ENCODE assay signal across 8 mouse cellular contexts in the genomic region with DNA sequence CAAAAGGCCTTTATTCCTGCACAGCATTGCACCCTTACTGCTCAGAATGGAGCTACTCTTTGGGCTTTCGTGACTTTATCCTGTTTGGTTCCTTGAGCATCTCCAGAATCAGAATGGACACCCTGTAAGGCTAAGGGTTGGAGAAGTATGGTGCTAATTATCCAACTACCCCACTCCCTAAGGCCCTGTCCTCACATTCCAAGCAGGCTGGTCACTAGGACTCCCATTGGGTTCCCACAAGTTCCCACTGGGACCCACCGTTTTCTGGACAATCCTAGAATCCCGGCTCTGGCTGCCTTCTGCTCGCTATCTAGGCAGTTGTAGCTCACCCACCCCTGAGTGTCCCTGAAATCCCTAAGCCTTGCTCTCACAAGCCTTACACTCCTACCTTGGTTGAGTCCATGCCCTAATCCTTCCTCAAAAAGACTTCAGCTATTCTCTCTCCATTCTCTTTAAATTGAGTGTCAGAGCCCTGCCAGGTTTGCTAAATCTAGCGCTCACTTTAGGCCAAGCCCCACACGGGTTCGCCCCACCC.
DNase-seq lines count a peak whose midpoint lies in the region; ATAC-seq and TF ChIP-seq lines count a peak whose summit lies in the region.

No protein-coding gene starts in this region.

- peak overlapping the region; percentile 55; the same call in 1 of the 2 replicates for H3K27ac ChIP-seq in gastrocnemius, adult 2 months
- H3K27ac ChIP-seq in neural tube, embryonic 11.5 days (ENCODE audit: low read depth, low read length), result no peak overlapping the region
- peak overlapping the region; percentile 85 for H3K27ac ChIP-seq in limb, embryonic 10.5 days
- no peak overlapping the region for H3K27ac ChIP-seq in stomach, embryonic 16.5 days (ENCODE audit: low read length)

- no peak for ATAC-seq in neural tube, embryonic 11.5 days (ENCODE audit: insufficient read depth, low FRiP score, low TSS enrichment)
- ATAC-seq in stomach, embryonic 16.5 days (ENCODE audit: insufficient read depth, low FRiP score), result peak; percentile 35

- WGBS in neural tube, embryonic 11.5 days, result 21% methylated on average over 7 of the region's 7 CpGs
- WGBS in limb, embryonic 10.5 days, result 15% methylated on average over 7 of the region's 7 CpGs
- 32% methylated on average over 7 of the region's 7 CpGs for whole genome bisulfite sequencing in stomach, embryonic 16.5 days

- peak overlapping the region; percentile 32 for H3K4me3 ChIP-seq in gastrocnemius, adult 2 months
- no peak overlapping the region for H3K4me3 ChIP-seq in neural tube, embryonic 11.5 days (ENCODE audit: low read depth, low read length)
- peak overlapping the region; percentile 29 for H3K4me3 ChIP-seq in limb, embryonic 10.5 days
- H3K4me3 ChIP-seq in stomach, embryonic 16.5 days (replicated peaks; ENCODE audit: low read length), result no peak overlapping the region

- intact Hi-C loops in gastrocnemius, adult 2 months (cut with DNase I), result no loop called here
- intact Hi-C loops in left cerebral cortex, postnatal 36 days (cut with DNase I), result no loop called here

- peak overlapping the region; percentile 13 for H3K4me2 ChIP-seq in neural tube, embryonic 11.5 days (ENCODE audit: low read depth)
- H3K4me2 ChIP-seq in stomach, embryonic 16.5 days (ENCODE audit: low read depth, low read length), result peak overlapping the region; percentile 6; the same call in 1 of the 2 replicates

- H3K9ac ChIP-seq in neural tube, embryonic 11.5 days (ENCODE audit: low read length), result no peak overlapping the region
- H3K9ac ChIP-seq in stomach, embryonic 16.5 days (ENCODE audit: low read length), result no peak overlapping the region

- no peak for TF ChIP-seq CTCF in gastrocnemius, adult 2 months (IDR thresholded peaks at IDR 0.05)

- H3K36me3 ChIP-seq in neural tube, embryonic 11.5 days (ENCODE audit: control insufficient read depth, insufficient read depth, low read length), result no peaks in the 10 kb centered on the region
- no peaks in the 10 kb centered on the region for H3K36me3 ChIP-seq in limb, embryonic 10.5 days
- no peaks in the 10 kb centered on the region for H3K36me3 ChIP-seq in stomach, embryonic 16.5 days (ENCODE audit: control insufficient read depth, insufficient read depth, low read length)

- peak; percentile 26 for DNase-seq in gastrocnemius, adult 2 months
- no peak for DNase-seq in gastrocnemius, postnatal 4 days (ENCODE audit: low spot score in 2 of 2)
- no peak for DNase-seq in neural tube, embryonic 11.5 days (ENCODE audit: low spot score)
- no peak for DNase-seq in neural tube, embryonic 10.5 days (ENCODE audit: extremely low spot score, low spot score)
- DNase-seq in limb, embryonic 10.5 days (ENCODE audit: low spot score), result no peak
- no peak for DNase-seq in left cerebral cortex, postnatal 36 days (ENCODE audit: low spot score in 2 of 2)
- DNase-seq in layer of hippocampus, postnatal 14 days (ENCODE audit: low spot score in 2 of 2), result no peak

- H3K4me1 ChIP-seq in neural tube, embryonic 11.5 days (ENCODE audit: control insufficient read depth, insufficient read depth, low read length), result 0 out of 2 replicates have a peak, but pooled peaks cover 7% of the 10 kb centered on the region
- peaks cover 52% of the 10 kb centered on the region for H3K4me1 ChIP-seq in limb, embryonic 10.5 days
- peaks cover 32% of the 10 kb centered on the region for H3K4me1 ChIP-seq in stomach, embryonic 16.5 days (ENCODE audit: control insufficient read depth, insufficient read depth, low read length)

- no peaks in the 10 kb centered on the region for H3K27me3 ChIP-seq in neural tube, embryonic 11.5 days (ENCODE audit: control insufficient read depth, insufficient read depth, low read length)
- no peaks in the 10 kb centered on the region for H3K27me3 ChIP-seq in limb, embryonic 10.5 days (ENCODE audit: low read depth, poor library complexity, severe bottlenecking)
- H3K27me3 ChIP-seq in stomach, embryonic 16.5 days (ENCODE audit: control insufficient read depth, insufficient read depth, low read length), result no peaks in the 10 kb centered on the region

- no peaks in the 10 kb centered on the region for H3K9me3 ChIP-seq in neural tube, embryonic 11.5 days (ENCODE audit: control insufficient read depth, low read length)
- H3K9me3 ChIP-seq in limb, embryonic 10.5 days (replicated peaks), result no peaks in the 10 kb centered on the region
- no peaks in the 10 kb centered on the region for H3K9me3 ChIP-seq in stomach, embryonic 16.5 days (replicated peaks; ENCODE audit: control insufficient read depth, low read length)

Comparison
In these comparisons a context has a peak if more than half of its experiments do, and no peak if none do; other contexts are left out.
1. H3K27ac ChIP-seq: peak in gastrocnemius, adult 2 months (single experiment) and limb, embryonic 10.5 days (single experiment); none in neural tube, embryonic 11.5 days (single experiment) and stomach, embryonic 16.5 days (single experiment).
2. H3K4me3 ChIP-seq: peak in gastrocnemius, adult 2 months (single experiment) and limb, embryonic 10.5 days (single experiment); none in neural tube, embryonic 11.5 days (single experiment) and stomach, embryonic 16.5 days (single experiment).